Mouse (Mus musculus): ENCODE measurements around the gene Mak. TPM values are rescaled to one million over a fixed set of nuclear protein-coding genes. Genes with fewer than 3 reads are reported as not detected.

Gene Mak
- total RNA-seq, 2 experiments from 2014 or later = not detected

DNA sequence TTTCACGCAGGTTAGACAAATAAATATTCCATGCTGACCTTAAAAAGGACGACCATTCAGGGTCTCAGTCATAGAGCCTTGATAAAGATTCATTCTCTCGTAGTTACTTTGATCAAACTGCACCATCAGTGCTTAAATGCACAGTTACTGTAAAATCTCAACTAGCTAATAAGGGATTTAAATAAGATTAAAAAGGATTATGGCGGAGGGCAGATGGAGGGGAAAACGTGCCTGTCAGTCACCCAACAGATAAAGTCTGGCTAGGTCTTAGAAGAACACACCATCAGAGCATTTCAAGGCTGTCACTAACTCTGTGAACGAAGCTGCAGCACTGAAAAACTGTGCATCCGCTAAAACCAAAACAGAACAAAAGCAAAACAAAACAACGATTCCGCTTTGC is 1.6 kb downstream of the Mak start:
- intact Hi-C loops (cut with DNase I) = no loop called here
- DNase-seq (ENCODE audit: low spot score) = no peak

DNA sequence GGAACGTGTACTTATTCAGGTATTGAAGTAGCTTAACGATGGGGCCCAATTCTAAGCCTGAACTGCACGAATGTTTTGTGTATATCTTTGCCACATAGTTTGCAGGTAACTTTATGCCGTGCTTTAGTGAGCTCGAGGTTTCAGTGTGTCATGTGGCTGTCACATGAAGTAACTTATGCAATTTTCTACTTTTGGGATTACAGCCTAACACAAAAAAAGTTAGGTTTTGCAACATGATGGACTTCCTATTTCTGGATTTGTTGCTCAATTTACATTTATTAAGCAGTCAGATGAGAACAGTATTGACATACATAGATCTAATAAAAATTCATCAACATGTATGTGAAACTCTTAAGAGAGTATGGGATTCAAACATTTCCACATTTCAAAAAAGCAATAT is 5.7 kb downstream of the Mak start:
- intact Hi-C loops (cut with DNase I) = no loop called here
- DNase-seq (ENCODE audit: low spot score) = no peak

DNA sequence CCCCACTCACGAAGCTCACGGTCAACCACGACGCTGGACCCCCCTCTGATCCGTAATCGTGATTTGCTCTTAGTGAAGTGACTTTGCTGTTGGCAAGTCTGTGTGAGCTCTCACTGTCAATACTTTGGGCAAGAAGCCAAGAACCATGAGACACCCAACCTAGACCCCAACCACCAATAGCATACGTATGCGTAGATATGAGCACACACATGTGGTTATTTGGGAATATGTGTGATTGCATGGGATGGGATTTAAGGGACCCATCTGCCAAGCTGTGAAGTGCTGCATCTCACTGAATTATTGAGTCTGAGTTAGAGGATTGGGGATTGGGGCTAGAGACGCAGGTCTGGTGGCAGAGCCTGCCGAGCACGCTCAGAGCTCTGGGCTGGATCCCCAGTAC is 7.9 kb downstream of the Mak start:
- intact Hi-C loops (cut with DNase I) = no loop called here
- no peak for DNase-seq (ENCODE audit: low spot score)

DNA sequence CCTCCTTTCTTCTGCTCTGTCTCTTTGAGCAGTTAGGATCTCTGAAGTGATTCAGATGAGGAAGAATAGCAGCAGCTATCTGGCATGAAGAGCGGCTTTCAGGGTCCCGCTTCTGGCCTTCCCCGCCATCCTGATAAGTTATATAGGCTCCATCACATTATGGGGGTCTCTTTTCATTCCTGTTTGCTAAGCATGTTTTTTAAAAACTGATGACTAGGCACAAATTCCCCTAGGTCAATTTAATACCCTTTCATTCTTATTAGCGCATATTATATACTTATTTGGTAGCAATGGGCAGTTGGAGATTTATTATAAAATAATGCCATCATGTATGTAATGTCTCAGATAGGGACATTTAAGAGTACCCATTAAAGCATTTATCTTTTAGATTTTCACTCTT is 11.9 kb downstream of the Mak start:
- DNase-seq (ENCODE audit: low spot score) = no peak
- intact Hi-C loops (cut with DNase I) = no loop called here

DNA sequence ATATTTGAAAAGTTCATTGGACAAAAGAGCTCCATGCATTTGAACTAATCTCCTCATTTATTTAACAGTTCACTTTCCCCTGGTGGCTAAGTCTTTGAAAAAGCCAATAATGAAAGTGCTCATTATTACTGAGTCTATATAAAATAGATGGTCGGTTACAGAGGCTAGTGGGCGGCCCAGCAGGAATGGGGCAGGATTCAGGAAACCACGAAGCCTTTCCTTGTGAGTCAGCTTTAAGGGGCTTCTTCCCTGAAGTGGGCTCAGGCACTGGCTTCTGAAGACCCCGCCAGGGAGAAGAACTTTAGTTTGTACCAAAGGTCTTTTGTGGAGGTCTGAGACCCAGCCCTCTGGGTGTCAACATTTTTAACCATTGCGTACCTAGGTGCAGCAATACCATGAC is 27.5 kb downstream of the Mak start:
- DNase-seq (ENCODE audit: low spot score) = no peak
- intact Hi-C loops (cut with DNase I) = no loop called here

DNA sequence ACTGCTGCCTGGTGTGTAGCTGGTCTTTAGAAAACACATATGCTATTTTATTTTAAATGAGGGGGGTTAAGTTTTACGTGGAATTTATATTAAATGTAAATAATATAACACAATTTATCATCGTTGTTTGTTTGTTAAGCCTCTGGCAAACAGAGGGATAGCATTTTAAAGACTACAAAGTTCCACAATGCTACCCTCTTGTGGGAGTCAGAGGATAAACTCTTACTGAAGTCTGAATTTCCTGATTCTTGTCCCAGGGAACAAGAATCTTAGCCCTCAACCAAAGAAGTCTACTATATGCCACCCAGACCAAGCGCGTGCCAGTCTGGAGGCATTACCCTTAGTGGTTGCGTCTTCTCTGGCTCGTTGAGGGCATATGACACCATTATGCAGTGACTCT is 32.2 kb downstream of the Mak start:
- intact Hi-C loops (cut with DNase I) = loop anchor here (5.0 kb wide), 1 partner anchor 205 kb away; no protein-coding TSS in a partner anchor
- no peak for DNase-seq (ENCODE audit: low spot score)

- no peak for DNase-seq (ENCODE audit: low spot score)
- intact Hi-C loops (cut with DNase I) = loop anchor here (5.0 kb wide), 1 partner anchor 204 kb away; no protein-coding TSS in a partner anchor
Observed at GRCm38 (mm10) chr13:41045901-41046300, 33.6 kb downstream of the Mak start.

DNA sequence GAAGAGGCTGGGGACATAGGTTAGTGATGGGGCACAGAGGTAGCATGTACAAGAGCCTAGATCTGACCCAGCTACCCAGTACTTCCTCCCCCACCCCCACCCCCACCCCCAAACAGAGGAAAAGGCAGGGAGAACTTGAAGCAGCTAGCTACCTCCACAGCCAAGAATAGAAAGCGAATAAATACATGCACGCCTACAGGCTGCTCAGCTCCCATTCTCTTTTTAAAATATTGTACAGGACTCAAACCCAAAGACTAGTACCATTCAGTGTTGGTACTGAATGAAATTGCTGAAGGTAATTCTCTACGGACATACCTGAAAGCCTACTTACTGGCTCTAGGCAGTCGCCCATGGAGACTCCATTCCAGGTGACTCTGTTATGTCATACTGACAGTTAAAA is 37.0 kb downstream of the Mak start:
- intact Hi-C loops (cut with DNase I) = no loop called here
- no peak for DNase-seq (ENCODE audit: low spot score)

- DNase-seq (ENCODE audit: low spot score) = no peak
- intact Hi-C loops (cut with DNase I) = no loop called here
Observed at GRCm38 (mm10) chr13:41030098-41030497, 49.4 kb downstream of the Mak start.

- no peak for DNase-seq (ENCODE audit: low spot score)
- intact Hi-C loops (cut with DNase I) = no loop called here
Observed at GRCm38 (mm10) chr13:41022099-41022498, 57.4 kb downstream of the Mak start.

GRCm38 (mm10) chr13:41021607-41022006 is 57.9 kb downstream of the Mak start:
- no peak for DNase-seq (ENCODE audit: low spot score)
- intact Hi-C loops (cut with DNase I) = no loop called here

DNA sequence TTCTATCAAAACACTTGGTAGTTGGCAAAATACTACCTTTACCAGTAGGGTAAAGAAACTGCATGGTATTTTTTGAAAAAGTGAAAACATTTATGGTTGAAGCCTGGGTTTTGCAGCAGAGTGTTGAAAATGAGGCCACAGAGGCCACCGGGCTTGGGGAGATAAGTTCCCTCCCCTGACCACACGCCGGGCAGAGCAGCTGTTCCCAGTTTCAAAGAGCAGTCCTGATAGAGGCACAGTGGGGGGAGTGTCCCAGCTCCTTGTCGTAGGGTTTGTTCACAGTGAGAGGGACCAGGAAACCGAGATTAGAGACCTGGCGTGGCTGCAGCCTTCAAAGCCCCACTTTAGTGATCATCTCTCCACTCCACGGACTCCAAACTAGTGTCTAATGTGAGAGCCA is 59.0 kb downstream of the Mak start:
- intact Hi-C loops (cut with DNase I) = no loop called here
- no peak for DNase-seq (ENCODE audit: low spot score)

DNA sequence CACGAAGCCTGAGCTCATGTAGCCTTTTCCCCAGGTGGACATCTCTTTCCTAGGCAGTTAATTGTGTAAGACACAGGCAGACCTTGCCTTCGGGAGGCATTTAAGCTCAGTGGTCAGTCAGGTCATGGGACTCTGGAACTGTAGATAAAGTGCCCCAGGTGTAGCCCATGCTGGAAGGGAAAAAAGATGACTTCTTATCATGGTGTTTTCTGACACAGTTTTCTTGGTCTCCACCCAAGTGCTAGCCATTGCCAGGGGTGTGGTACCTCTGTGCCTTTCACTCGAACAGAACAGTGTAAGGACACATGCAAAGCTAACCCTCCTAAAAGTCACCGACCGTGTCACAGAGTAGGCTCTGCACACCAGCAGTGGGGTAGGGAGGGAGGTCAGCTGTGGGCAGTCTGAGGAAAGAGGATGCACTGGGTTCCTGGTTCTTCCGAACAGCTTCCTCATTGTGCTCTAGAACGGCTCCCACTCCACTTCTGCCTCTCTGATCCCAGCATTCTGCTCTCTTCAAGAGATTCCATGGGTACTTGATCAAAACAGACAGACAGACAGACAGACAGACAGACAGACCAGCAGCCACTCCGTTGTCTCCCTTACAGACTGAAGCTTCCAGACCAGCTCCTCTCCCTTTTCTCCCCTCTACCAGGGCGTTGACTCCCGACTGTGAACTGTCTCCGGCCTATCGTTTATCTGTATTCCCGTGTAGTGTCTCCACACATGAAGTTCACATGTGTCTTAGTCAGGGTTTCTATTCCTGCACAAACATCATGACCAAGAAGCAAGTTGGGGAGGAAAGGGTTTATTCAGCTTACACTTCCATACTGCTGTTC is 60.5 kb downstream of the Mak start:
- DNase-seq (ENCODE audit: low spot score) = no peak
- intact Hi-C loops (cut with DNase I) = no loop called here

- intact Hi-C loops (cut with DNase I) = no loop called here
- DNase-seq (ENCODE audit: low spot score) = no peak
Observed at GRCm38 (mm10) chr13:41018236-41018635, 61.3 kb downstream of the Mak start.

DNA sequence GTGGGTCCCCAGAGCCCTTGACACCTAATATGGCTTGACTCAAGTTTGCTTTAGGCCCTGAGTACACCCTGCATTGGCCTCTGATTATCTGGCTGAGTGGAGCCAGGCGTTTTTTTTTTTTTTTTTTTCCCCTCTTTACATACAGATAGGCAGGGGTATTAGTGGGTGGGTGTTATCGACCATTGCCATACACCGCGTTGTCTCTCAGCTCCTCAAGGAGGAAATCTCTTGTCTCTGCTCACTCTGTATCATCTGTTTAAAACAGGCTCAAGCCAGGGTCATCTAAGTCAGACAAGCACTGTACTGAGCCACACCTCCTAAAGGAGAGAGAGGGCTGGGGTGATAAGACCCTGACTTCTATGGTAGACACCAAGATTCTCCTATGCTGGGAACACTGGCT is 61.7 kb downstream of the Mak start:
- DNase-seq (ENCODE audit: low spot score) = no peak
- intact Hi-C loops (cut with DNase I) = loop anchor here (2.0 kb wide), 1 partner anchor 17 kb away; the partner anchor contains the start of gene Pak1ip1

- intact Hi-C loops (cut with DNase I) = loop anchor here (2.0 kb wide), 1 partner anchor 16 kb away; the partner anchor contains the start of gene Pak1ip1
- DNase-seq (ENCODE audit: low spot score) = no peak
Observed at GRCm38 (mm10) chr13:41016797-41017405, 62.6 kb downstream of the Mak start.

DNA sequence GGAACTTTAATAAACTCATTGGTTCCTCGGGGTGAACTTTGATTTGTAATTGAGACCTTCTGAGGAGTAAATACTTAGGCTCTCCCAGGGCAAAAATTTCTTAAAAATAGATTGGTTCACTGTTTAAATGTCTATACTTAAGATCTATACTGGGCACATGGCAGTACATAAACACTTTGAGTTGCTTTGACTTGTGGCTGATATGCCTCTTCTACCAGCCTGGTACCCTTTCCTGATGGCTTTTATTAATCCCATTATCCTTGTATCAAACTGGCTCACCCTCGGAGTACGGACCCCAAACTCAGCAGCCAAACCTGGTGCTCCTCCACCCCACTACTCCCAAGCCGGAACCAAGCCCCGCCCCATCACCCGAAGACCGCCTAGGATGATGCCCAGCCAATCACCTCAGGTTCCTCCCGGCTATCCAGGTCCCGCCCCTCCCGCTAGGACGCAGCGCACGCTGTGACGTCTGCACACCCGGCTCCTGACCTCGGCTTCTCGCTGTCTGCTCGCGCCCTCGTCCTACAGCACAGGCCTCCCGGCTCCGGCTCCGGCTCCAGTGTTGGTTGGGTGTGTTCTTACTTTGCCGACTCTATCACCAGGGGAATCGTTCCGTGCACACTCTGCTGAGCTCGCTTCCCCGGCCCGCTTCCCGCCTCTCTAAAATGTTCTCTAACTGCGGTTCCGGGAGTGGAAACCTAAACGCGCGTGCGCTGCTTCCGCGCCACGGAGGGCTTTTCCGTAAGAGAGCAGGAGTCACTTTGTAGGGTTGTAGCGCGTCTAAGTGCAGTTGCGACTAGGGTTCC is 63.5 kb downstream of the Mak start, which contains the start of gene Tmem14c:
Gene Tmem14c, plus strand, starts transcription at position 464 of the 806 bp plus-strand sequence.
- peak; percentile 90 for DNase-seq (ENCODE audit: low spot score)
- intact Hi-C loops (cut with DNase I) = loop anchor here (2.0 kb wide), 1 partner anchor 15 kb away; the partner anchor contains the start of gene Pak1ip1

DNA sequence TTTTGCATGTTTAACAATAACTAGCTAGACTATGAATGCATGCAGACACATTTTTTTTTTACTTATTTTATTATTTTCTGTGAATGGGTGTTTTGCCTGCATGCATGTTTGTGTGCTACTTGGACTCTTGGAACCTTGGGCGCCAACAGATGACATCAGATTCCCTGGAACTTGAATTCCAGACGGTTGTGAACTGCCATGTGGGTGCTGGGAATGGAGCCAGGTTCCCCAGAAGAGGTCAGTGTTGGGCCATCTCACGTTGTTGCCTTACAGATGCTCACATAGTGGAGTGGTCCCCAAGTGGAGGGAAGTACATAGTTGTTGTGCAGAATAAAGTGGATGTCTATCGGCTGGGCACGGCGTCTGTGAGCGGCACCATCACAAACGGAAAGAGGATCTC is 70.6 kb downstream of the Mak start:
- no peak for DNase-seq (ENCODE audit: low spot score)
- intact Hi-C loops (cut with DNase I) = no loop called here

- DNase-seq (ENCODE audit: low spot score) = no peak
- intact Hi-C loops (cut with DNase I) = no loop called here
Observed at GRCm38 (mm10) chr13:41008271-41008670, 71.2 kb downstream of the Mak start.

GRCm38 (mm10) chr13:41006244-41006643 is 73.3 kb downstream of the Mak start:
- DNase-seq (ENCODE audit: low spot score) = no peak
- intact Hi-C loops (cut with DNase I) = no loop called here

Data from heart, postnatal 25 days (tissue).